Mouse (Mus musculus): Measurements from ENCODE around the gene Arid1b.

The Arid1b gene

GRCm38 (mm10) chr17:5293653-5294584 lies 299.8 kb downstream of the Arid1b start:
- DNase-seq = no peak

DNA sequence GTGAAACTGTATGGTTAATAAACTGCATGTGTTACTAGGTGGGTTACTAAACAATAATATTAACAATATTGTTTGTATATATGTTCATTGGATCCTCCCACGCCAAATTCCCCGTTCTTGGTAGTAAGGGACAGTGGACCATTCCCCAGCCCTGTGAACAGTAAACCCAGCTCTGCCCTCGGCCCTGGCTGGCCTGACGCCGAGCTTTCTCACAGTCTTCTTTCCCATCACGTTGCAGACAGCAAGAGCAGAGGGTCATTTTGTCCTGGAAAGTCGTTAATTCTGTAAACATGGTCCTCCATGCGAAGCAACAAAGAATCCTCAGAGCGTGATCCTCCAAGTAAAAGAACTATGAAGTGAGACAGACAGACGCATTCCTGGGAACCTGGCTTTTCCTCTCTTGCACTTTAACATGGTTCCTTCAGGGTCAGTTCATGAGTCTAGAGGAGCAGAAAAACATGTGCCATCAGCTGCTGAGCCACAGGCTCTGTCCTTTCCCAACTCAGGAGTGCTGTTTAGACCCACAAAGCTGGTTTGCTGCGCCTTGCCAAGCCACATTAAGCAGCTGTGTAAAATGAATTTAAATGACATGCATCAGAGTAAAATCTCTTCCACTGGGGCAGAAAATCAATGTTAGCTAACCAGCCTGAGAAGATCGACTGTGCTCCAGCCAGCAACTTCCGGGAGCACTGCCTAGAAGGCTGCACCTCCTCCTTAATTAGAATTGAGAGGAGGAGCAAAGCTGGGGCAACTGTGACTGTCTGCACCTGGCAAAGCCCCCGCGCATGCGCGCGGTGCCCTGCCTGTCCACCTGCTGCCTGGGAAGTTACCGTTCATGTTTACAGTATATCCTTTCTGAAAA lies 301.2 kb downstream of the Arid1b start:
- peak; percentile 79 to 94 for DNase-seq

- DNase-seq = no peak
These were observed 301.8 kb downstream of the Arid1b start for GRCm38 (mm10) chr17:5295948-5296262.

GRCm38 (mm10) chr17:5297491-5297890 lies 303.4 kb downstream of the Arid1b start:
- DNase-seq = no peak

- no peak for DNase-seq
These were observed 303.9 kb downstream of the Arid1b start for GRCm38 (mm10) chr17:5297984-5298383.

GRCm38 (mm10) chr17:5298891-5299559 lies 304.9 kb downstream of the Arid1b start:
- peak; percentile 42 to 68 for DNase-seq

DNA sequence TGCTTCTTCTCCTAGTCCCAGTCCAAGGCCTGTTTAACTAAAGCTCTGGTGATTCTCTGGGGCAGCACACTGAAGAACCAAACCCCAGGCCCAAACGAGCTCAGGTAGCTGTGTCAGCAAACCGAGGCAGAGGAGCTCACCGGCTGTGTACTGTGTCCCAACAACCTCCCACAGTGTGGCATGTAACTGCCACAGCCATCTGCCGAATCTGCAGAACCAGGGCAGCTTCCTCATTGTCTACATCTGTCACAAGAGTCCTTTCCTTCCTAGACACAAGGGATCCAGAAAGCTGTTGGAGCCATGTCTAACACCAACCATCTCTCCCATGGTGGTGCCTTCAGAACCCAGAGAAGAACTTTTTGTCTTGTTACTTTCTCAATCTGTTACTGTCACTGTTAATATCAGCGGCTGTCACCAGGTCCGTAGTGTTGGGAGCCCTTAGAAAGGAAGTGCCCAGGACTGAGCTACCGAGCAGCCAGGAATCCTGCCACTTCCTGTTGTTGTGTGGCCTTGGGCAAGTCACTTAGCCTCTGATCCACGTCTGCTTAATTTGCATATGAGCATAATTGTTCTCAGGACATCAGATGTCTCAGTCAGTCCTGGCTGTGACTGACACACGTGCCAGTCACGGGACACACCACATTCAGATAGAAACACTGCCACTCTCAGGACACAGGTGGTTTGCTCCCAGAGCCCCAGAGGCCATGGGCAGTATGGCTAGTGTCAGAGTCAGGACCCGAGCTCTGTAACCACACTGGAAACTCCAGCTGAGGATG lies 309.0 kb downstream of the Arid1b start:
- DNase-seq = no peak

DNA sequence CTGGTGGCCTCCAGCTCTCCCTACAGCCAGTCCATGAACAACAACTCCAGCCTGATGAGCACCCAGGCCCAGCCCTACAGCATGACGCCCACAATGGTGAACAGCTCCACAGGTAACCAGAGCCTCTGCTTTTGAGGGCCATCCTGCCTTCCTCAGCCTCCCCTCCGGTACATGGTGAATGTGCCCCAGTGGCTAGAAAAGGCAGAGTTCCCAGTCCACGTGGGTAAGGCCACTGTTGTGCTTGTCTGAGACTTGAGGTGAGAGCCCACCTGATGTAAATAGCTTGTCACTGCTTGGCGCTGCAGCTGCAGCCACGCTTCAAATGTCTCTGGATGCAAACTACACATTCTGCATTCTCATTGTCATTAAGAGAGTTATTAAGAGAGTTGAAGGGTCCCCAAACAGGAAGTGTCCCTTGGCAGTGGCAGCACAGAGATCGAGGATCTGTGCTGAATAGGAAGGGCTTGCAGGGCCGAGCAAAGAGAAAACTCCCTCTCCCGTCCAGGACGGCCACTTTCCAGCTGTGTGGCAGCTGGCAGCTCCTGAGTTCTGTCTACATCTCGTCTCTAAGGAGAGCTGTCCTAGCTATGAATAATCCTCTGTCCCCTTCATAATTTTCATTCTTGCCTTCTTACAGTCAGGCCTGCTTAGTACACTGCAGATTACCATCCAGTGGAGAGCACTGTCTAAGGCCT lies 311.8 kb downstream of the Arid1b start:
- no peak for DNase-seq

- DNase-seq = no peak
These were observed 315.8 kb downstream of the Arid1b start for GRCm38 (mm10) chr17:5309930-5310329.

- DNase-seq = peak in 1 of 2 experiments; percentile 58
These were observed 316.3 kb downstream of the Arid1b start for GRCm38 (mm10) chr17:5310425-5310888.

DNA sequence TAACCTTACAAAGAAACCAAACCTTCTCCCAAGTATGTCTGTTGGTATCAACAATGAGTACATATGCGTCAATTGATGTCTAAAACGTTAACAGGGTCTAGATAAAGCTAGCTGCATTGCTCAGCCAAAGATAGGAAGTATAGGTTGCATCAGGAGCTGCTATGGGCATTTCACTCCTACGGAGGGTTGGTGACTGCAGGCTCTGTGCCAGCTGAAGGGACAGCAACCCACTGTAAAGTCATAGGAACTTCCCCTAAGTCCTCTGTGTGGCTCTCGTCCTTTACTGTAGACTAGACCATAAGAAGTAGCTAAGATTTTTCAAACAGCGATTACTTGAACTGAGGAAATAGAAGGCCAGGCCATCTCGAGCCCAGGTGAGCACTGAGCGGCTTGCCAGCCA lies 316.9 kb downstream of the Arid1b start:
- no peak for DNase-seq

- DNase-seq = no peak
These were observed 318.2 kb downstream of the Arid1b start for GRCm38 (mm10) chr17:5312307-5312706.

DNA sequence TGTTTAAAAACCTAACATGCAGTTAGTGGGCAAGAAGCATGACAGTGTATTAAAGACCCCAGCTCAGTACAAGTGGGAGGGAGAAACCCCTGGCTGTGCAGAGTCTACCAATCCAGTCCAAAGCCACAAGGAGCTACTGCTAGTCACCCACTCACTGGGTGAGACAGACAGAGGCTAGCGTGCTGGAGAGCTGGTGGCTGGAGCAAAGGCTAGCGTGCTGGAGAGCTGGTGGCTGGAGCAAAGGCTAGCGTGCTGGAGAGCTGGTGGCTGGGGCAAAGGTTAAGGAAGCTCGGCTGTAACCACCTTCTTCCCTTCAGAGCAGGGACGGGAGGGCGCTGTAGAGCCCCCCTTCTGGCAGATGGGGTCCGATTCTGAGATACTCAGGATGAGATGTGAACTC lies 320.6 kb downstream of the Arid1b start:
- DNase-seq = peak; percentile 31 to 60

GRCm38 (mm10) chr17:5316489-5316888 lies 322.4 kb downstream of the Arid1b start:
- no peak for DNase-seq

GRCm38 (mm10) chr17:5321589-5322225 lies 327.6 kb downstream of the Arid1b start:
- DNase-seq = peak; percentile 48 to 52

- DNase-seq = no peak
These were observed 328.5 kb downstream of the Arid1b start for GRCm38 (mm10) chr17:5322594-5322993.

DNA sequence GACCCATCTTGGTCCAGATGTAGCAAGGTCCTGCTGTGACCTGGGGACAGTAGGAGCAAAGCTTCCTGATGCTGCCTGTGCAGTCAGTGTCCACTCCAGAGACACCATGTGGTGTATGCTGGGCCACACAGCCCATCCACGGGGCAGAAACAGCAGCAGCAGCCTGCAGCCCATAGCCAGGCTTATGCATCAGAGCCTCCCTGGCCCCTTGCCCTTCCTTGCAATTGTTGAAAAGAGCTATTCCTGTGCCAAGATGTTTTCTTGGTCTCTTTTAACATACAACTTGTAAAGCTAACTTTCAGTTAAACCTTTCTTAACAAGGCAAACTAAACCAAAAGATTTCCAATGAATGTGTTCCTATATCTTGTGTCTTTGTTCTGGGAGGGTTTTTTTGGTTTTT lies 329.6 kb downstream of the Arid1b start:
- DNase-seq = no peak

GRCm38 (mm10) chr17:5324236-5324876 lies 330.2 kb downstream of the Arid1b start:
- DNase-seq = peak; percentile 55 to 82

GRCm38 (mm10) chr17:5326689-5327088 lies 332.6 kb downstream of the Arid1b start:
- no peak for DNase-seq

DNA sequence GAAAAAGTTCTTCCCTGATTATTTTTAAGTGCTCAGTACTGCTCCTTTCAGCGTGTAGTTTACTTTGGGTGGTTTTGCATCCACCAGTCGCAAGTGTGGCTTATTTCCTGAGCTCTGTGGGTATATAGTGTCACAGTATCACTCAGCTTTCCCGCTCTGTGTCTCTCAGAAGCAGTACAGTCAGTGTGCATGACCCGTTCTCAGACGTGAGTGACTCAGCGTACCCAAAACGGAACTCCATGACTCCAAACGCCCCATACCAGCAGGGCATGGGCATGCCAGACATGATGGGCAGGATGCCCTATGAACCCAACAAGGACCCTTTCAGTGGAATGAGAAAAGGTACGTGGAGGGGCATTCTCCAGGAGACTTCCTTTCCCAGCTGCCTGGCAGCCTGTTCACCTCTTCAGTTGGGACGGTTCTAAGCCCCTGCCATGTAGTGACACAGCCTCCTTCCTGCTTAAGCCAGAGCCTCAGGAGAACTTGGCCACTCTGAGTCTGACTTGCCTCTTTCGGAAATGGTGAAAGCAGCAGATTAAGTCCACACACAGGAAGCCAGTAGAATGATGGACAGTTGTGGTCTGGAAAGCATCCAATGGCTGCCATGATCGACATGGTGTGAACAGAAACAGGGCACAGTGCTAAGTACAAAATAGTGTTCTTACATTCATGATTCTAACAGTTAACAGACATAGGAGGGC lies 333.5 kb downstream of the Arid1b start:
- DNase-seq = peak in 1 of 2 experiments; percentile 24
